Mouse (Mus musculus) CH12.LX (cell line): ENCODE measurements at regions not wholly inside any gene's neighbourhood (a gene's known extent, or its start where the extent isn't known, plus 50 kb on each side); places are given as distances from the start of the nearest gene placed in this dataset.

Source experiments
- BHLHE40 ChIP-seq: IDR thresholded peaks from 2 replicates; pipeline ENCODE4 v1.6.1; 2011; ENCODE audit warnings: mild to moderate bottlenecking, low read depth, low read length, improper control_type of control experiment
- CTCF ChIP-seq, 2 experiments: IDR thresholded peaks in 1 of 2; conservative IDR thresholded peaks in 1 of 2; 2 replicates each; pipeline ENCODE4 v1.5.1; 2011 to 2012; ENCODE audit warnings: low read depth in 2 of 2, low read length in 2 of 2, improper control_type of control experiment in 1 of 2, inconsistent platforms in 1 of 2, mild to moderate bottlenecking in 1 of 2, moderate library complexity in 1 of 2
- ELF1 ChIP-seq: IDR thresholded peaks from 2 replicates; pipeline ENCODE4 v1.6.1; 2014; ENCODE audit warnings: low read depth, mild to moderate bottlenecking, inconsistent platforms, low read length, improper control_type of control experiment
- EP300 ChIP-seq: IDR thresholded peaks from 2 replicates; pipeline ENCODE4 v1.6.1; 2011; ENCODE audit warnings: low read length, improper control_type of control experiment
- MYC ChIP-seq: IDR thresholded peaks from 2 replicates; pipeline ENCODE4 v1.6.1; 2011; ENCODE audit warnings: low read depth, mild to moderate bottlenecking, improper control_type of control experiment, low read length
- NELFE ChIP-seq: IDR thresholded peaks from 2 replicates; pipeline ENCODE4 v1.6.1; 2011; ENCODE audit warnings: low read depth, low read length, improper control_type of control experiment
- POLR2A ChIP-seq: IDR thresholded peaks from 2 replicates; pipeline ENCODE4 v1.6.1; 2011; ENCODE audit warnings: low read depth, mild to moderate bottlenecking, improper control_type of control experiment, low read length
- RCOR1 ChIP-seq: conservative IDR thresholded peaks from 2 replicates; pipeline ENCODE4 v1.6.1; 2012; ENCODE audit warnings: low read depth, mild to moderate bottlenecking, inconsistent platforms, low read length, improper control_type of control experiment
- USF2 ChIP-seq: conservative IDR thresholded peaks from 2 replicates; pipeline ENCODE4 v1.6.1; 2011; ENCODE audit warnings: low read depth, low read length, improper control_type of control experiment
- ZC3H11A ChIP-seq: IDR thresholded peaks from 2 replicates; pipeline ENCODE4 v1.6.1; 2012; ENCODE audit warnings: low read depth, mild to moderate bottlenecking, inconsistent platforms, low read length, improper control_type of control experiment
- ZKSCAN1 ChIP-seq: IDR thresholded peaks from 2 replicates; pipeline ENCODE4 v1.6.1; 2012; ENCODE audit warnings: low read depth, inconsistent platforms, low read length, improper control_type of control experiment, borderline replicate concordance
- ZMIZ1 ChIP-seq: IDR thresholded peaks from 2 replicates; pipeline ENCODE4 v1.6.1; 2012; ENCODE audit warnings: low read depth, mild to moderate bottlenecking, inconsistent platforms, low read length, improper control_type of control experiment

DNA sequence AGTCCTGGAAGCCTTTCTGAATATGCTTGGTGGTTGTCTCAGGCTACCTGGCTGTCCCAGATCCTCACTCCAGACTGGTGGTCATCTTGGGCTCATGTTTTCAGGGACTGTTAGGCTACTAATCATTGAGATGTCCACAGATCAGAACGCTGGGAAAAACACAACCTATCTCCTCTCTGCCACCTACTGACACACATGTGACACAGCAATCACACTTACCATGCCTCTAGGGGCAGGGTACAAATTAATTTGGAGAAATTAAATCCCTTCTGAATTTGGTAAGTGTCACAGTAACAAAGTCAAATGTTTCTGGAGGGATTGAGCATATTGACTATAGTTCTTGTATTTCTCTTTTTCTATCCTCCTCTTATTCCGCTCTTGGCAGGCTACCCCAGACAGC lies 465.6 kb downstream of the Defb40 start:
- TF ChIP-seq CTCF (conservative IDR thresholded peaks at IDR 0.05 in 1 of 2, IDR thresholded peaks at IDR 0.05 in 1 of 2; ENCODE audit: low read depth in 2 of 2, low read length in 2 of 2) (peak in 1 of 2 experiments; percentile 61; a peak in 2 of 4 replicates), ELF1 (no peak), RCOR1 (no peak), MYC (no peak), POLR2A (no peak), ZKSCAN1 (no peak), BHLHE40 (no peak), ZC3H11A (no peak), USF2 (no peak), EP300 (no peak), NELFE (no peak), ZMIZ1 (no peak)
